Mouse (Mus musculus): ENCODE results near the gene Bad. TPM values are rescaled to one million over a fixed set of nuclear protein-coding genes. Genes with fewer than 3 reads are reported as not detected.

Gene Bad
- total RNA-seq, 2 experiments from 2014 or later: 31.6 to 34.4 TPM

Small RNA genes lying within 50 kb of the gene (microRNA-seq; reads per million reads assigned to microRNA genes)
- 2.1 reads per million, percentile 2 among the genes with 10 or more reads in this experiment for gene Mir6990

Other genes with a start within 250 kb of the Bad start
- gene Rps6ka4, start 101.2 kb upstream of the Bad start, total RNA-seq (2021): 10 to 100 TPM; 17.8 to 18.7 TPM
- 1 to 10 TPM; 1.3 to 2.9 TPM for gene Ccdc88b, start 83.7 kb upstream of the Bad start, total RNA-seq (2021)
- gene Trmt112, start 32.2 kb upstream of the Bad start, total RNA-seq (2021): 10 to 100 TPM; 54.7 to 56.4 TPM
- 100 to 1,000 TPM; 137 to 142 TPM for gene Prdx5, start 31.8 kb upstream of the Bad start, total RNA-seq (2021)
- 10 to 100 TPM; 44.1 to 44.7 TPM for gene Esrra, start 20.0 kb upstream of the Bad start, total RNA-seq (2021)
- gene Catsperz, start 16.5 kb upstream of the Bad start, total RNA-seq (2021): not detected
- under 1 TPM in 1 of 2 experiments, not detected in 1; 0.39 TPM for gene Kcnk4, start 7.3 kb upstream of the Bad start, total RNA-seq (2021)
- 10 to 100 TPM; 13.7 to 14.4 TPM for gene Gpr137, start 619 bp downstream of the Bad start, total RNA-seq (2021)
- gene Ppp1r14b, start 33.1 kb downstream of the Bad start, total RNA-seq (2021): 100 to 1,000 TPM; 364 to 392 TPM
- 10 to 100 TPM; 22.2 to 23.9 TPM for gene Plcb3, start 34.6 kb downstream of the Bad start, total RNA-seq (2021)
- gene Fkbp2, start 38.6 kb downstream of the Bad start, total RNA-seq (2021): 10 to 100 TPM; 25.3 to 28.6 TPM
- gene Vegfb, start 45.8 kb downstream of the Bad start, total RNA-seq (2021): 10 to 100 TPM; 68.0 to 73.0 TPM
- gene Dnajc4, start 50.7 kb downstream of the Bad start, total RNA-seq (2021): 10 to 100 TPM; 32.3 to 34.2 TPM
- 10 to 100 TPM; 17.1 to 23.6 TPM for gene Nudt22, start 54.3 kb downstream of the Bad start, total RNA-seq (2021)
- 10 to 100 TPM; 18.4 to 19.5 TPM for gene Trpt1, start 54.3 kb downstream of the Bad start, total RNA-seq (2021)
- gene Fermt3, start 77.6 kb downstream of the Bad start, total RNA-seq (2021): 1 to 10 TPM; 5.3 to 5.4 TPM
- 100 to 1,000 TPM; 122 to 129 TPM for gene Stip1, start 98.1 kb downstream of the Bad start, total RNA-seq (2021)
- gene Macrod1, start 114.9 kb downstream of the Bad start, total RNA-seq (2021): 100 to 1,000 TPM; 233 to 237 TPM
- gene Flrt1, start 163.9 kb downstream of the Bad start, total RNA-seq (2021): 1 to 10 TPM in 1 of 2 experiments, under 1 TPM in 1; 0.91 to 1.4 TPM

Measured in gastrocnemius, postnatal 4 days (tissue).